Mouse (Mus musculus) heart, adult 2 months (tissue): ENCODE results near the gene Kctd19.

Experiments used
- CTCF ChIP-seq: fragments of 200-600 bp; IDR thresholded peaks from 2 replicates; pipeline ENCODE4 v1.8.1; 2022; ENCODE audit warnings: antibody characterized with exemption, mild to moderate bottlenecking, moderate library complexity
- POLR2A ChIP-seq: fragments of 200-500 bp; IDR thresholded peaks from 2 replicates; pipeline ENCODE4 v1.6.1; 2011; ENCODE audit warnings: mild to moderate bottlenecking, low read depth, low read length, control low read depth; ENCODE audit not compliant: insufficient read depth

DNA sequence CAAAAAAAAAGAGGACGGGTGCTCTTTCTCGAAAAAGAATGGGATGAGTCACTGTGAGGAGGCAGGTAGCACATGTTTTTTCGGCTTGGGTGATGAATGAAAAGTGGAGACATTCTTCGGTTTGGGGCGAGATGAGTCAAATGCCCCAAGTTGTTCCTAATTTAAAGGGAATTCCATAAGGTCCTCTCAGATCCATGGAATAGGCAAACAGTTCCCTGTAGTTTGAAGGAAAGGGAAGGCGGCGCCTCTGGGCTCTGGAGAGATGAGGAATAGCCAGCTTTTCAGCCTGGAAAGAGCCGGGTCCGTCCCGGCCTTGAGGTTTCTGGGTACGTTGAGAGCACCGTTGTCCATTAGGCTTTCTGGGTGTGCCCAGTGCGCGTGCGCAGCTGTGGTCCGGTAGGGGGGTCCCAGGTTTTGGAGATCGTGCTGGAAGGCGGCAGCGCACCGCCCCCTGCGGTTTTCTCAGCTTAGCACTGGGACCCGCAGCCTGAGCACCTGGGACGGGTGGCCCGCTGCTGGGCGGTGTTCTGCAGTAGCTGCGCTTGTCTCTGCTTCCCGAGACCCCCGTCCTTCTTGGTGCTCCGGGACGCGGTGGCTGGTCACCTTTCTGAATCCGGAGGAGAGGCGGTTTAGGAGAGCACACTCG is 64.7 kb downstream of the Kctd19 start, which contains the start of gene Slc9a5:
- TF ChIP-seq POLR2A: no peak
- peak; percentile 44 for TF ChIP-seq CTCF
